Mouse (Mus musculus) testis, postnatal 14 days (tissue): ENCODE measurements around the gene Gsg1l.

Source experiments
- DNase-seq: peaks from one replicate; pipeline ENCODE4 v3.0.0; 2021; ENCODE audit warnings: low spot score

Gene Gsg1l

GRCm38 (mm10) chr7:125983902-125984841, 98.0 kb downstream of the Gsg1l start:
- DNase-seq = no peak

GRCm38 (mm10) chr7:125979591-125979990, 102.6 kb downstream of the Gsg1l start:
- DNase-seq = no peak

- DNase-seq = no peak
Observed at GRCm38 (mm10) chr7:125976695-125977094, 105.5 kb downstream of the Gsg1l start.

GRCm38 (mm10) chr7:125975414-125975813, 106.8 kb downstream of the Gsg1l start:
- DNase-seq = no peak

- DNase-seq = no peak
Observed at GRCm38 (mm10) chr7:125973874-125974273, 108.3 kb downstream of the Gsg1l start.

GRCm38 (mm10) chr7:125972776-125973175, 109.4 kb downstream of the Gsg1l start:
- DNase-seq = no peak

- DNase-seq = no peak
Observed at GRCm38 (mm10) chr7:125972174-125972672, 110.0 kb downstream of the Gsg1l start.

- no peak for DNase-seq
Observed at GRCm38 (mm10) chr7:125969076-125969475, 113.1 kb downstream of the Gsg1l start.

- peak; percentile 25 for DNase-seq
Observed at GRCm38 (mm10) chr7:125966402-125967261, 115.6 kb downstream of the Gsg1l start.

GRCm38 (mm10) chr7:125964087-125964607, 118.1 kb downstream of the Gsg1l start:
- DNase-seq = no peak

GRCm38 (mm10) chr7:125959294-125960048, 122.7 kb downstream of the Gsg1l start:
- DNase-seq = no peak

GRCm38 (mm10) chr7:125958856-125959255, 123.4 kb downstream of the Gsg1l start:
- DNase-seq = no peak

- no peak for DNase-seq
Observed at GRCm38 (mm10) chr7:125954994-125955393, 127.2 kb downstream of the Gsg1l start.

- DNase-seq = no peak
Observed at GRCm38 (mm10) chr7:125954356-125954878, 127.8 kb downstream of the Gsg1l start.

GRCm38 (mm10) chr7:125953844-125954243, 128.4 kb downstream of the Gsg1l start:
- no peak for DNase-seq

- no peak for DNase-seq
Observed at GRCm38 (mm10) chr7:125951911-125952310, 130.3 kb downstream of the Gsg1l start.

- DNase-seq = no peak
Observed at GRCm38 (mm10) chr7:125948973-125949372, 133.2 kb downstream of the Gsg1l start.

GRCm38 (mm10) chr7:125945915-125946314, 136.3 kb downstream of the Gsg1l start:
- no peak for DNase-seq

GRCm38 (mm10) chr7:125944631-125945030, 137.6 kb downstream of the Gsg1l start:
- no peak for DNase-seq

GRCm38 (mm10) chr7:125943511-125943910, 138.7 kb downstream of the Gsg1l start:
- DNase-seq = no peak

GRCm38 (mm10) chr7:125942365-125943090, 139.7 kb downstream of the Gsg1l start:
- DNase-seq = no peak
